Mouse (Mus musculus) forebrain, embryonic 16.5 days (tissue): ENCODE data around the gene Spaca7. TPM values are rescaled to one million over a fixed set of nuclear protein-coding genes. Genes with fewer than 3 reads are reported as not detected.
A peak's percentile ranks its signal among the peaks of the same experiment; 100 is the strongest.
"Not testable (repeated sequence)": the region's sequence is repeated elsewhere in the genome, so short reads cannot be mapped to it uniquely, and the experiment has no call there.

ENCODE experiments used
- ATAC-seq: fragments of 200-750 bp; cut with Nextera tagmentation; 2 replicates; pipeline ENCODE4 v1.8.0; 2017; ENCODE audit warnings: mild to moderate bottlenecking, moderate library complexity
- H3K27ac ChIP-seq: fragments of 300-500 bp; sonication (generic); 2 replicates; pipeline ENCODE4 v1.5.1; 2014; ENCODE audit warnings: low read length, control low read depth
- H3K27me3 ChIP-seq: fragments of 300-500 bp; sonication (generic); replicated peaks from 2 replicates; pipeline ENCODE4 v1.6.1; 2014; ENCODE audit warnings: low read length; ENCODE audit not compliant: control insufficient read depth, insufficient read depth
- H3K36me3 ChIP-seq: fragments of 300-500 bp; sonication (generic); 2 replicates; pipeline ENCODE4 v1.6.1; 2014; ENCODE audit not compliant: control insufficient read depth, insufficient read depth
- H3K4me1 ChIP-seq: fragments of 300-500 bp; sonication (generic); replicated peaks from 2 replicates; pipeline ENCODE4 v1.6.1; 2014; ENCODE audit warnings: low read length; ENCODE audit not compliant: control insufficient read depth, insufficient read depth
- H3K4me2 ChIP-seq: fragments of 300-500 bp; sonication (generic); 2 replicates; pipeline ENCODE4 v1.6.1; 2014; ENCODE audit warnings: mild to moderate bottlenecking, low read length, control low read depth
- H3K4me3 ChIP-seq: fragments of 300-500 bp; sonication (generic); replicated peaks from 2 replicates; pipeline ENCODE4 v1.5.1; 2014; ENCODE audit warnings: mild to moderate bottlenecking, low read length, control low read depth
- H3K9ac ChIP-seq: fragments of 300-500 bp; sonication (generic); replicated peaks from 2 replicates; pipeline ENCODE4 v1.6.1; 2014; ENCODE audit warnings: low read depth, low read length, control low read depth
- H3K9me3 ChIP-seq: fragments of 300-500 bp; sonication (generic); 2 replicates; pipeline ENCODE4 v1.6.1; 2016; ENCODE audit warnings: low read length; ENCODE audit not compliant: control insufficient read depth
- WGBS: fragments of 180-500 bp; shearing (Covaris S2); extraction: QIAGEN DNeasy Blood & Tissue Kit; methylation state at CpG from one replicate; pipeline ENCODE4 v1.1.7; 2014; 5-methylcytosine and 5-hydroxymethylcytosine counted together
- polyA plus RNA-seq: library from polyadenylated mRNA; unstranded; fragments of >200 nt; fragmentation: Nextera tagmentation; extraction: Ambion mirVana; gene quantifications from 2 replicates; pipeline ENCODE4 v1.2.1, GENCODE M21; 2015

Spaca7 gene
- polyA plus RNA-seq, 1 experiment from 2014 or later: not detected

DNA sequence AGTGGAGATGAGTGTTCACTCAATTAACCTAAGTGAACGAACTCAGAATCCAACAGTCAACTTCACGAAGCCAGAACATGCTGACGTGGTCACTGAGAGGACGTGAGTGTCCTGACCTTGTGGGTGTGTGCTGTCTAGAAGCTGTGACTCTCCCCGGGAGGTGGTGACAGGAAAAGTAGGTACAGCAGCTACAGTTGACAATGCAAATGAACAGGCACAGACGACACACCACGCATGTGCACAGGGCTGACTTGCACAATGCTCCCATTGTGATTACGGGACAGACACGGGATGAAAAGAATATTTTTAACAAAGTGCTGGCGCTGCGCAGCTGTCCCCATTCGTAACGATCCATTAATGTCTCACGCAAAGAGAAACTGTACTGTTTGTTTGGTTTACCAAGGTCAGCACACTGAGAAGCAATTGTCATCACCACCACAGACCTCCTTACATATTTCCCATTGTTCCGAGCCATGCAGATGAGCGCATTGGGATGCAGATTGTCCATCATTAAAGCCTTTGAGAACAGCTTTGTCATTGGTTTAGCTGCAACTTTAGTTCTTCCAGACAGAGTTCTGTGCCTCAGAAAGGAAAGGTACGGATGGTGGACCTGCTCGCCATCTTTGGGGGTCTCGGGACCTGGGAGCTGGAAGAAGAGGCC, 6.6 kb downstream of the Spaca7 start:
- not testable (repeated sequence) for H3K4me1 ChIP-seq, H3K36me3 ChIP-seq, H3K27me3 ChIP-seq, H3K4me3 ChIP-seq, H3K9me3 ChIP-seq, H3K27ac ChIP-seq, H3K9ac ChIP-seq, H3K4me2 ChIP-seq
- 50% methylated on average over 19 of the region's 19 CpGs for WGBS
- peak; percentile 69 for ATAC-seq

DNA sequence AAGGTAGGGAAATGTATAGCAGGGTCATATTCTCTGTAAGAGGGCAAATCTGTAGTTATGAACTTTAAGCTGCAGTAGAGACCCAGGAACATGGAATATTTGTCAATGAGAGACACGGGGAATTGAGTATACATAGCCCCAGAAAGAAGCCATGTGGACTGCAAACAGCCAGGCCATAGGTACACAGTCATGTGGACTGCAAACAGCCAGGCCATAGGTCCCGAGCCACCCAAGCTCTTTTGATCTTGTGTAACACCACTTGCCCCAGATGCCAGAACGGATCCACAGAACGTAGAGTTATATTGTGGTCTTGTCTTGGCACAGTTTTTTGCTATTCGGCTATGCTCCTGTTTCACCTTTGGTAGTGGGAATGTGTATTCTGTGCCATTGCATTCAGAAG, 11.0 kb downstream of the Spaca7 start:
- no peaks in the 10 kb centered on the region for H3K36me3 ChIP-seq
- H3K27me3 ChIP-seq: no peaks in the 10 kb centered on the region
- ATAC-seq: no peak

DNA sequence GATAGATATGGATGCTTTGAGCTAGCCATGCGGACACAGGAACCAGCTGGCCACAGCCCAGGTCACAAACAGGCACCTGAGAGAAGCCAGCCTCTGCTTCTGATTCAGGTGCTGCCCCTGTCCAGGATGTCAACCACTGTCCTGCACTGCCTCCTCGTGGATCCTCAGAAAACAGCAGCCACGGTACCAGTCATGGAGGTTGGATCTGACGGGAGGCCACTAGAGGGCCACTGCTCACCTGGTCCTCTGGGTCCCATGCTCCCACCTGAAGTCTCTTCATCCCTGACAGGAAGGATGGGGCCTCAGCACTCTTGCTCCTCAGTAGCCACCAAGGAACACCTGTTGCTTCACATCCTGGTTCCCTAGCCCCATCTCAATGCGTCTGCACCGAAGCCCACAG, 34.4 kb downstream of the Spaca7 start:
- Histone ChIP-seq H3K27me3 (no peaks in the 10 kb centered on the region; the same call in 1 of the 2 replicates), H3K9me3 (no peaks in the 10 kb centered on the region), H3K27ac (no peak overlapping the region), H3K36me3 (no peaks in the 10 kb centered on the region), H3K4me2 (no peak overlapping the region), H3K4me3 (no peak overlapping the region), H3K9ac (no peak overlapping the region), H3K4me1 (0 out of 2 replicates have a peak, but pooled peaks cover 5% of the 10 kb centered on the region)
- ATAC-seq: peak; percentile 50; the same call in 1 of the 2 replicates
- WGBS: 22% methylated on average over 6 of the region's 6 CpGs

More for the DNA sequence above, 11.0 kb downstream of the Spaca7 start:
- no peaks in the 10 kb centered on the region for H3K9me3 ChIP-seq
- 0 out of 2 replicates have a peak, but pooled peaks cover 3% of the 10 kb centered on the region for H3K4me1 ChIP-seq
- H3K9ac ChIP-seq: no peak overlapping the region
- WGBS: 90% methylated on average over 5 of the region's 5 CpGs
- no peak overlapping the region for H3K4me2 ChIP-seq
- no peak overlapping the region for H3K4me3 ChIP-seq
- no peak overlapping the region for H3K27ac ChIP-seq

DNA sequence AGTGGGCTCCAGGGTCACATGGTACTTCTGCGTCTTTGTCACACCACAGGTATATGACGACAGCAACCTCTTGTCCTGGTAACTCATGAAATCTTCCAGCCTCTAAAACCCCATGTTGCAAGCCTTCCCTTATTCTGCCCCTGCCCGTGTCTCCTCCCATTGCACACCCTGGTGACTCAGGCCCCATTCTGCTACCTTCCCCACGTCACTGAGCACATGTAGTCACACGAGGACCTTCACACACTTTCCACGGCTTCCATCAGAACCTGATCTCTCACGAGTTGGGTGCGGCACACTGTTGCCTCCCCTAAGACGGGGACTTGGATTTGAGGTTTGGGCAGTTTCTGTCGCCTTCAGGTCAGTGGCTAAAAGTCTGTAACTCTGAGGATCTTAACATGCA, 36.0 kb downstream of the Spaca7 start:
- peaks cover 10% of the 10 kb centered on the region; the same call in 1 of the 2 replicates for H3K4me1 ChIP-seq
- WGBS: 85% methylated on average over 10 of the region's 10 CpGs
- no peak overlapping the region for H3K4me3 ChIP-seq
- no peak for ATAC-seq
- no peak overlapping the region for H3K9ac ChIP-seq
- no peaks in the 10 kb centered on the region for H3K9me3 ChIP-seq
- H3K27ac ChIP-seq: no peak overlapping the region
- H3K4me2 ChIP-seq: no peak overlapping the region
- H3K36me3 ChIP-seq: no peaks in the 10 kb centered on the region
- no peaks in the 10 kb centered on the region; the same call in 1 of the 2 replicates for H3K27me3 ChIP-seq

DNA sequence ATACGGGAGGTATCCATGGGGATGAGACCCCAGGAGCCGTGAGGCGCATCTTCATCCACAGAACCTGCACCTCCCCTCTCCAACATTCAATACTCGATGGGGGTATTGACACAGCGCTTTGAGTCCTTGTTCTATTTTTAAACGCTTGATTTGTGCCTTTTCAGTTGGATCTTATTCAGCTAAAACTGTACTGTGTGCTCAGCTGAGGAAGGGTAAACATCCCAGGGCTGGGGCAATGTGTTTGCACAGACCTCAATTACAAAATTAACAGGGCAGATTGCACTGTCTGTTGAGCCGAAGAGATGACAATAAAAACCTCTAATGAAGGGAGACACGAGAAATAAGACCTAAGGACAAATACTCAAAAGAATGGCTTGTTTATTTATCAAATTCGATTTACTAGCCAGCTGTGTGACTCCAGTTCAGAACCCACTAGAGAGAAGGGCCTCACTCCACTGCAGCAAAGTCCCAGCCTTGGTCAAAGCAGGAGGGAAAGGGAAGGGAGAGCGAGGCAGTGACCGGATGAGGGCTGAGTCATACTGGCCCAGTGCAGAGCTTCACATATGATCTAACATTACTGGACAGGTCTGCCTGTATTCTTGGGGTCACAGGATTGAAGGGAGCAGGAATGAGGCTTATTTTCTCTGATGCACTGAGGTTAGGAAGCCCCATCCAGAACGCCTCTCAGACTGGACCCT, 37.1 kb downstream of the Spaca7 start:
- no peak for ATAC-seq
- H3K9me3 ChIP-seq: no peaks in the 10 kb centered on the region
- no peak overlapping the region for H3K4me2 ChIP-seq
- no peaks in the 10 kb centered on the region; the same call in 1 of the 2 replicates for H3K27me3 ChIP-seq
- H3K4me3 ChIP-seq: no peak overlapping the region
- WGBS: 65% methylated on average over 12 of the region's 12 CpGs
- no peaks in the 10 kb centered on the region for H3K36me3 ChIP-seq
- H3K4me1 ChIP-seq: peaks cover 10% of the 10 kb centered on the region; the same call in 1 of the 2 replicates
- H3K27ac ChIP-seq: no peak overlapping the region
- H3K9ac ChIP-seq: no peak overlapping the region

DNA sequence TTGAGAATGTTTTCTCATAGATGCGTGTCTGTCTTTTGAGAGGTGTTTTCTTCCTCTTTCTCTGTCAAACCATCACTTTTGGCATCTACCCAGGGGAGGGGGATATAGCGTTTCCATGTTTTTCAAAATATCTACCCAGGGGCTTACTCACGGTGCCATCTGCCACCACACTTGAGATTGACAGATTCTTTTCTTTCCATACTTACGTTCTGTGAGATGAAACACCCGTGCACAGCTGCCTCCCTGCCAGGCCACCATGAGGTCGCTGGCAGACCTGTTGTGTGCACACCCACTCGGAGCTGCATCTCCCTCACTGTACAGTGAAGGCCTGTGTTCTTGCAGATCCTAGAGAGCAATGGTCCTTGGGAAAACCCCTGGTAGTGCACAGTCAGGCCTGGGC, 40.4 kb downstream of the Spaca7 start:
- no peak overlapping the region for H3K4me3 ChIP-seq
- no peaks in the 10 kb centered on the region for H3K9me3 ChIP-seq
- 0 out of 2 replicates have a peak overlapping the region, but pooled peaks have one; percentile 3 for H3K27ac ChIP-seq
- no peaks in the 10 kb centered on the region for H3K36me3 ChIP-seq
- WGBS: 41% methylated on average over 7 of the region's 7 CpGs
- peaks cover 10% of the 10 kb centered on the region; the same call in 1 of the 2 replicates for H3K4me1 ChIP-seq
- 0 out of 2 replicates have a peak, but pooled peaks have one; percentile 22 for ATAC-seq
- no peak overlapping the region for H3K4me2 ChIP-seq
- no peaks in the 10 kb centered on the region; the same call in 1 of the 2 replicates for H3K27me3 ChIP-seq
- H3K9ac ChIP-seq: no peak overlapping the region

DNA sequence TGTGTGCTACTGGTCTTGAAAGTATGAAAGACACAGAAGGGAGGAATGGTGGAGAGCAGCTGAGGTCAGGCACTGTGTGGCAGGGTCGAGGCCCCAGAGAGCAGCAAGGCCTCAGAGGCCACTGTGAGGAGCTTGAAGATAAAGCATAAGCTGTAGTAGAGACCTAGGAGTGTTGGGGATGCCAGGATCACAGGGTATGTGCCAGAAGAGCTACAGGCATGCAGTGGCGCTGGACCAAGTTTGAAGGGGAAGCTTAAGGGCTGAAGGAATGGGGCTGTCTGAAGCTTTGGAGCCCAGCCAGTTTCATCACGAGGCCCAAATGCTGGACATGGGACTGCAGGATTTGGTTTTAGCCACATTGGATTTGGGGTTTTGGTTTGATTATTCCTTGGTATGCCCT, 44.5 kb downstream of the Spaca7 start:
- H3K9ac ChIP-seq, H3K4me2 ChIP-seq, H3K27ac ChIP-seq, H3K9me3 ChIP-seq, ATAC-seq, H3K27me3 ChIP-seq, H3K4me3 ChIP-seq, H3K4me1 ChIP-seq: not testable (repeated sequence)
- H3K36me3 ChIP-seq: peaks cover 14% of the 10 kb centered on the region
- 80% methylated on average over 3 of the region's 3 CpGs for WGBS

DNA sequence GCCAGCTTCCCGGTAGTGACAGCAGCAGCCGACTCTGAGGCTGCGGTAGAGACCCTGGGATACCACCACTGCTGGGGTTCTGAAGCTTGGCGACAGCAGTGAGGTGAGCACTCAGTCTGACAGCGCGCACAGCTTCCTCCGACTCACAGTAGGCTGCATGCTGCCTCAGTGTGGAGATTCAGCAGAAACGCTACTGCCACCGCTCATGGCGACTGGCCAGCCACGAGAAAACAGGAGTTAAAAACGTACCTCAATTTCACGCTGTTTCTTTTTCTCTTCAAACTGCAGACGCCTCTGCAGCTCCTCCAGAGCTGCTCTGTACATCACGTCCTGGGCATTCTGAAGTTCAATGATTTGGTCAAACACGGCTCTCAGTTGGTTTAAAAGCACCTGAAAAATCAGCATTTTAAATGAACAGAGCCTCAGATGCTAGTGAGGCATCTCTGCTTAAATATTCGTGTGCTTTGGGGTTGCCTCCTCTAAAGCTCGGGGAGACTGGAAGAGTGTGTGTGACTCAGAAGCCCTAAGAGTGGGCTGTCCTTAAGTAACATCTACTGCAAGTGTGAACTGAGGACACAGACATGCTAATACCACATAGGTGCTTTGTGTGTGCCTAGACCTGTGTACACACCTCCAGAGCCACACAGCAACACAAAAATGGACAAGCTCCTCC, 48.9 kb downstream of the Spaca7 start:
- WGBS: 89% methylated on average over 18 of the region's 18 CpGs
- peaks cover 19% of the 10 kb centered on the region for H3K36me3 ChIP-seq

DNA sequence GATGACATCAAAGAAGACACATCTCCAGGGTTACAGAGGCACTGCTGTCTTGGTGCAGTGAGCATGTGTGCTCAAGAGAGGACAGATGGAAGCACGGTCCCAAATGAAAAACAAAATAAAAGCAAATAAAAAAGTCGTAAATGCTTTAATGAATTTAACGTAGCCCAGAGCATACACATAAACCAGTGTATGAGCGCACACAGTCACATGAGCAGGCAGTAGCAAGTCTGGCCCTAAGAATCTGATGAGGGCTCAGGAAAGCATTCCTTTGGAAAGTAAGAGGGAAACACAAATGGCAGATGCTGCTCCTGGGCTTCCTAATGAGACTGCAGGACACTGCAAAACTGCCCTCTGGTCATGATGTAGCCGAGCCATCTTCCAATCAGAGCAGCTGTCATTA, 53.1 kb downstream of the Spaca7 start:
- peaks cover 18% of the 10 kb centered on the region for H3K36me3 ChIP-seq
- H3K9me3 ChIP-seq: 0 out of 2 replicates have a peak, but pooled peaks cover 2% of the 10 kb centered on the region
- ATAC-seq: no peak
- no peak overlapping the region for H3K4me2 ChIP-seq
- H3K4me1 ChIP-seq: no peaks in the 10 kb centered on the region
- no peak overlapping the region for H3K4me3 ChIP-seq
- H3K27me3 ChIP-seq: no peaks in the 10 kb centered on the region
- 70% methylated on average over 5 of the region's 5 CpGs for WGBS
- H3K9ac ChIP-seq: no peak overlapping the region
- H3K27ac ChIP-seq: no peak overlapping the region

More for the DNA sequence above, 48.9 kb downstream of the Spaca7 start:
- Histone ChIP-seq H3K27ac (no peak overlapping the region), H3K27me3 (no peaks in the 10 kb centered on the region), H3K4me1 (no peaks in the 10 kb centered on the region), H3K4me2 (no peak overlapping the region), H3K4me3 (no peak overlapping the region), H3K9ac (no peak overlapping the region), H3K9me3 (0 out of 2 replicates have a peak, but pooled peaks cover 2% of the 10 kb centered on the region)
- no peak for ATAC-seq
